Mouse (Mus musculus) frontal cortex, postnatal 10 days (tissue): Measurements from ENCODE around the gene Raet1d.
"Not testable (repeated sequence)": the region's sequence is repeated elsewhere in the genome, so short reads cannot be mapped to it uniquely, and the experiment has no call there.

Source experiments
- DNase-seq, 2 experiments: peaks; one replicate each; pipeline ENCODE4 v3.0.0; 2022; ENCODE audit warnings: low spot score in 2 of 2, mixed read lengths in 1 of 2

The Raet1d gene

DNA sequence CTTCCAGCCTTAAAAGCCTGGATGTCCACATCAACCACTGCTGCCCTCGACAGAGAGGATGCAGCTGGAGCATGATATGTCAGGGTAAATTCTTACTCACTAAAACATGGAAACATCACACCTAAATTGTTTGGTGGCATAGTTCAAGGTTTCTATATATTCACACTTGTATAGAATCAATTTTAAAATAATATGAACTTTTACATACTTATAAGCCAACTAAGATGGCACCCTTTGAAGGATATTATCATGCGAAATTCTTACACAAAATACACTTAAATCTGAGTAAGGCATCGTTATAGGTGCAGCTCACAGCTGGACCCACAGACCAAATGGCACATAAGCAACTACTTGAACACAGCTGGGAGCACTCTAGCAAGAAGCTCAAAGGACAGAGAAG lies at the start of gene Raet1d:
Gene Raet1d (plus strand): TSS at position 301 of the 400 bp plus-strand sequence.
- DNase-seq: not testable (repeated sequence)

GRCm38 (mm10) chr10:22322858-22323257 lies 37.5 kb upstream of the Raet1d start:
- DNase-seq: no peak

GRCm38 (mm10) chr10:22345721-22346120 lies 14.6 kb upstream of the Raet1d start:
- not testable (repeated sequence) for DNase-seq

DNA sequence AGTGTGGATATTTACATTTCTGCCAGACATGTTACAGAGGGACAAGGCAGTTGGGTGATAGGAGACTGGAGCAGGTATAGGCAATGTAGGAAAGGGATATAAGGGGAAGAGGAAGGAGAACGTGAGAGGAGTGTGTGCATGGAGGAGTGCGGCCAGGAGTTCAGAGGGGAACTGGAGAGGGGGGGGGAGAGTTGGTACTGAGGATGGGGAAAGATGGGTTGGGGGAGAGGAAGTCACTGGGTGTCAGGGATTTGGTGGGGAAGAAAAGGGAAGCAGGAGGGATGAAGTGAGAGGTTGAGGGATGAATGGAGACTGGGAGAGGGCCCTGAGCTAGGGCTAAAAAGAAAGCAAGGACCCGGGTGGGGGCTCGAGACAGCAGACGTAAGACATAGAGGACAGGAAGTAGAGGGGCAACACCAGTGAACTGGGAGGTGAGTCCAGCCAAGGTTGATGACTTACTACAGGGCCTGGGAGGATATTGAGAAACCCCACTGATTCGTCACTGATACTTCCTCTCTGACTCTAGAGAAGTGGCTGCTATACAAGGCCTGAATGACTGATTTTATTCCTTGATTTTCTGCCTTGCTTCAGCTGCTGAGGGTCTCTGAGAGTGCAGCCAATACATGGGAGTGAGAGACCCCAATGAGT lies 6.7 kb upstream of the Raet1d start:
- DNase-seq: not testable (repeated sequence)

GRCm38 (mm10) chr10:22354196-22354574 lies 6.2 kb upstream of the Raet1d start:
- DNase-seq: not testable (repeated sequence)

DNA sequence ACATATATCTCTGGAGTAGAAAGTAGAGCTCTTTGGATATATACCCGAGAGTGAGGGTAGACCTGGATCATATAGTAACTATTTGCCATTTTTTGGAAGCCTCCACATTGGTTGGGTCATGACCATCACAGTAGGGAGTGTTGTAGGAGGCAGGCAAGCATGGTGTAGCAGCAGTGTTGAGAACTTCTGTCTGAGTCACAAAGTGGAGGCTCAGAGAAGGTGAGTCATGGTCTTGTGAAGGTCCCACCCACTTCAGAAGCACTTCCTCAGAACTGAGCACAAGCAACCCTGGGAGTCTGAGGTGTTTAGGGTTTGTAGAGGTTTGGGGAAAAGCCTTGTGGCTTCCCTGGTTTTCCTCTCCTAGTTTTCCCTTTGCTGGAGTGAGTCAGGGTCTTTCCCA lies 3.0 kb upstream of the Raet1d start:
- DNase-seq: not testable (repeated sequence)

DNA sequence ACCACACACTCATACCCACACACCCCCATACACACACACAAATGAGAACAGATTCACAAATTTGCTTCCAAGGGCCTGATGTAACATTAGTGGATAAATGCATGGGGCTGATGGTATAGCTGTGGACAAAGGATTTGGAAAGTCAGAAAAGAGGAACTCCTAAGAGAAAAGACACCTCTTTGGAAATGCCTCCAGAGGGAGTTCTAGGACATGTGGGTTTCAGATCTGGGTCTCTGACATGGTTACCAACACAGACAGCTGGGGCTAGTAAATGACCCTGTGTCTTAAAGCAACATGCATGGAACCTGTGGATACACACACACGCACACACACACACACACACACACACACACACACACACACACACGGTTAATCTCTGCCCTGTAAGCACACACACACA lies 605 bp downstream of the Raet1d start:
- not testable (repeated sequence) for DNase-seq

DNA sequence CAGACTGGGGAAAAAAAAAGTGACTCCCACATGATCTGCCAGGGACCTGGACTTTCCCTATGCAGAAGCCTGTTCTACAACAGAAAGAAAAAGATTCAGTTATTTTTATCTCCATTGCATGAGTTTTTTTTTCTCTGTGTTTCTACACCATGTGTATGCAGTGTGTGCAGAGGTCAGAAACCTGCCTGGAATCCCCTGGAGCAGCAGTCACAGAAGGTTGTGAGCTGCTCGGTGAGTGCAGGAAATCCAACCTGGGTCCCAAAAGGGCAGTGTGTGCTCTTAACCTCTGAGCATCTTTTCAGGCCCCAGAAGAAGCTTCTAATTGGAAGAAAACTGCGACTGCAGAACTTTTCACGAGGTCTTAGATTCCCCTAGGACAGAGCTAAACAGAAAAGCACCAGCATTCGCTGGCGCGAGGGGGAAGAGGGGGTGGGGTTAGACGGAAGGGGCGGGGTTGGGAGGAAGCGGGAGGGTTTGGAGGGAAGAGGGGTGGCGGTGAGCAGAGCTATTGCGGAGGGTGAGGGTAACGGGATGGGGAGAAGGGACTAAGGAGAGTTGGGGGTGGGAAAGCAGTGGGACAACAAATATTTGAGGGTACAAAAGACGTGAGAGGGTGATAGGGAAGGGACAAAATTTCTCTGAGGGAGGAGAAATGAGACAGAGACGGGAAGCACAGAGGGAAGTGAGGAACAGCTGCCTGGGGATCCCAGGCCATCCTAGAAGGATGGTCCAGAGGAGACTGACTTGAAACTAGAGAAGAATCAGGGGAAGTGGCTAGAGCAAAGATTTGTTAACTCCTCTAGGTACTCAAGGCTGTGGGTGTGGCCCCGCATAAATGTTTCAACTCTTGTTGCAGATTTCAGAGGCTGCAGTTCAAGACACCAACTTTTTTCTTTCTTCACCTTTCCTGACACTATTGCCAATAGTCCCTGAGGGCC lies 1.3 kb downstream of the Raet1d start:
- not testable (repeated sequence) for DNase-seq

- DNase-seq: not testable (repeated sequence)
Measured at GRCm38 (mm10) chr10:22362466-22362865, 2.1 kb downstream of the Raet1d start.

DNA sequence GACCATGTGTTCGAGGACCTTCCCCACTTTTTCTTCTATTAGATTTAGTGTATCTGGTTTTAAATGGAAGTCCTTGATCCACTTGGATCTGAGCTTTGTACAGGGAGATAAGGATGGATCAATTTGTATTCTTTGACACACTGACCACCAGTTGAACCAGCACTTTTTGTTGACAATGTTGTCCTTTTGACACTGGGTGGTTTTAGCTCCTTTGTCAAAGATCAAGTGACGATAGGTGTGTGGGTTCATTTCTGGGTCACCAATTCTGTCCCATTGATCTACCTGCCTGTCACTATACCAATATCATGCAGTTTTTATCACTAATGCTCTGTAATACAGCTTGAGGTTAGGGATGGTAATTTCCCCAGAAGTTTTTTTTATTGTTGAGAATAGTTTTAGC lies 4.6 kb downstream of the Raet1d start:
- not testable (repeated sequence) for DNase-seq

DNA sequence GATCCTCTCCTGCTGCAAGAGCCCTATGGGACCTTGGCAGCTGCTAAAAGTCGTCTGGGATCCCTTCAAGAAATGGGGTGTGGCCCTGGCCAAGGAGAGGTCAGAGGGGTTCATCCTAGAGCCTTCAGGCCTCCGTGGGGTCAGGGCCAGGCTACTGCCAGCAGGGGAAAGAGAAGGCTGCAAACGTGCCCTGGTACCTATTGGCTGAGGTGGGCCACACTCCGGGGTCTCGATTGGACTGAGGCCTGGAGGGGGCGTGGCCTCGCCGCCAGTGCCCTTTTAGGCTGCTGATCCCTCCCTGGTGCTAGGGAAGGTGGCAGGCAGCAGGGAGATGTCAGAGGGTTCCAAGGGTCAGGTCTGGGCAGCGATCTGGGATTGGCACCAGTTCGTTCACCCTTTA lies 20.9 kb downstream of the Raet1d start:
- not testable (repeated sequence) for DNase-seq

DNA sequence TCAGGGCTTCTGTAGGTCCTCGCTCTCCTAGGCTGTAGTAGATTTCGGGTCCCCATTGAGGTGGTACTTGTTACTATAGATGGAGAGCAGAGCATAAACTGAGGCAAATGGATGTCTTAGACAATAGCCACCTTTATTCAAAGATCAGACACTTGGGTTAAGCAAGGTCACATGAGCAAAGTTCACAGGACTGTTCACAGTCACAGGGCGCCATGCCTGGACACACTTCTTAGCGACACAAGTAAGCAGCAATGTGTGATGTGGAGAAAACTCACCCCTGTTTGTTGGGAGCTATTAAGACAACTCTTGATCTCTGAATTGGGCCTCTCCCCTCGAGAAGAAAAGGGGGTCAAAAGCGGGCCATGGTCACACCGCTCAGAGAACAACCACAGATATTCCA lies 29.8 kb downstream of the Raet1d start:
- DNase-seq: not testable (repeated sequence)

DNA sequence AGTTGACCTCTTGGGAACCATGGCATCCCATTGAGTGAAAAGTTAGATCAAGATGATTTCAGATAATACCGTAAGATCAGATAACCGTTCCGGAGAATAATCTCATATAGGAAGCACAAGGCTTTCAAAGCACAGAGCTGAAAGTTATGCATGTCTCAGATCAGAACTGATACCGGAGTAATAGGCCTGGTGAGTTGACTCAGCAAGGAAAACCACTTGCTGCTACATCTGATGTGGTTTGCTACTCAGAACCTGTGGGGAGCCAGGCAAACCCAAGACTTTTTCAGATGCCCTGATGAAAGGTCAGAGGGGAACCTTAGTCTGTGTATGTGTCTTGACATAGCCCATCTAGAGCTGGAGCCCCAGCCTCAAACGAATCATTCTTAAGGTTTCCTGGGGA lies 31.3 kb downstream of the Raet1d start:
- DNase-seq: not testable (repeated sequence)

GRCm38 (mm10) chr10:22393028-22393824 lies 32.9 kb downstream of the Raet1d start:
- not testable (repeated sequence) for DNase-seq

DNA sequence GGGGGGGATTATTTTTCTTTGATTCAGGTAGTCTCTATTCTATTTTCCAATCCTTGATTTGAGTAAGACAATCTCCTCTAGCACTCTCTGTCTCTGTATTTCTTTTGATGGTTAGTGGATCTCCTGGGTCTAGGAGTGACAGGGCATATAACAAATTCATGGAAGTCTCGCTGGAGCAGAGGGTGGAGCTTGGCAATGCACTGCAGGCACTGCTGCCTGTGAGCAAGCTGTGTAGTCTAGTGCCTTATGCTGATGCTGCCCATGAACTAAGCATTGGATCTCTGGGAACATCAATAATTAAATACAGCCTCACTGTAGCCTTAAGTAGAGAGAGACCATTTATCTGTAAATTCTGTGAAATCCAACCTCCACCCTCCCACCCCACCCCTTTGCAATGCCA lies 36.3 kb downstream of the Raet1d start:
- not testable (repeated sequence) for DNase-seq

DNA sequence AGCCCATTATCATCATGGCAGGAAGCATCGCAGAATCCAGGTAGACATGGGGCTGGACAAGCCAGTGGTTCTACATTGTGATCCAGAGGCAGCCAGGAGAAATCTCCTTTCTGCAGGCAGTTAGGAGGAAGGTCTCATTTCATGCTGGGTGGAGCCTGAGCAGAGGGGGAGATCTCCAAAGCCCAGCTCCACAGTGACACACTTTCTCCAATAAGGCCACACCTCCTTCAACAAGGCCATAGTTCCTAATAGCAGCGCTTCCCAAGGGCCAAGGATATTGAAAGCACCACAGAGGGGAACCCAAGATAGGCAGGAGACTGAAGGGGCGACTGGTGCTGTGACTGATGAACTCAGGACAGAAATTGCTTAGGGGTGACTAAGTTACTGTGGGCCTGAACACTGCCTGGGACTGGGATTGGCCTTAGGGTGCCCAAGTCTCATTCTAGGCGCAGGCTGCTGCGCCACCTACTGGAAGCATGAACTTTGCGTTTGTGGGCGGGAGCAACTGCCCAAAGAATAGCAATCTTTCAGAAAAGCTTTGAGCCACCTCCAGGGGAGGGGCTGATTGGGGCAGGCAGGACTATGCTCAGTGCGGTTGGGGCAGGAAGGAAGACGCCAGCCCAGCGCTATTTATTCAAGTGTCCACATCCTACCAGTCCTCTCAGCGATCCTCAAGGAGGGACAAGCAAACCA lies 42.0 kb downstream of the Raet1d start:
- peak in 1 of 2 experiments; percentile 9 for DNase-seq

DNA sequence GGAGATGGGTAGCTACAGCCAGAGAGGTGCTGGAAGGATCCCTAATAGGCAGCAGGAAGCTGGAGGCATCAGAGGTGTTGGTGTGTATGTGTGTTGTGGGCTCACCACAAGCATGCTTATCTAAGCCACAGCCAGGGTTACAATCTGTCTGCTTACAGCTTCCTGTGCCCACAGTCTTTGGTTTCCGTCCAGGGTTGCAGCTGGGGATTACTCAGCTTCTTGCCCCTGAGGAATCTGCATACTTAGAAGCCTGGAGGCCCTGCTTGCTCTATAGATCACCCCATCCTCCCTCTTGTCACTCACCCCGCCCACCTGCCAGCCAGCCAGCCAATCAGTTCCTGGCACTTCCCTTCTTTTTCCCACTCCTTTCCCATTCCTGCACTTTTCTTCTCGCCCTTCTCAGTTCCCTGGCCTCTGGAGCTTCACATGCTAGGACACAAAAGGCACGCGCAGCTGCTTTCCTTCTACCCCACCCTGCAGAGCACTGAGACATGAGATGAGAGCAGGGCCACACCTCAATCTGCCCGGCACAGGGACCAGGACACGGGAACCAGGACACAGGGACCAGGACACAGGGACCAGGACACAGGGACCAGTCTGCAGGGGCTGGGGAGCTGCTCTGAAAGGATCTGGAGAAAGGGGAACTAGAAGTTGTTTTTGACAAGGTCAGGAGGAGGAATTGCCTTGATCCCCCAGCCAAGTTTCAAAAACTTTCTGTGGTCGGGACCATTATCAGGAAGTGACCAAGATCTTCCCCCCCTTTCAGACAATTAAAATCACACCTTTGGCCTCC lies 53.5 kb downstream of the Raet1d start:
- peak in 1 of 2 experiments; percentile 6 for DNase-seq
